Mouse (Mus musculus) erythroblast, adult 5-6 weeks (primary cell): Measurements from ENCODE around the gene Itga8. TPM values are rescaled to one million over a fixed set of nuclear protein-coding genes. Genes with fewer than 3 reads are reported as not detected.

Experiments
- ATAC-seq: replicated peaks from 2 replicates; pipeline ENCODE4 v1.8.0; 2016; ENCODE audit warnings: moderate number of reproducible peaks, mild to moderate bottlenecking, moderate TSS enrichment, inconsistent platforms; ENCODE audit not compliant: poor library complexity, low FRiP score, severe bottlenecking
- total RNA-seq, 2 experiments: library from RNA; stranded (forward) in 1 of 2; stranded (reverse) in 1 of 2; fragments of 150-400 nt in 1 of 2; fragments of 200-764, 138-1000 nt in 1 of 2; gene quantifications; 2 replicates each; pipeline versions ENCODE4 v1.2.3 to v1.2.4; 2015 to 2017; ENCODE audit warnings: low replicate concordance in 2 of 2

The Itga8 gene
- total RNA-seq, 2 experiments from 2014 or later, result 1.4 TPM; not detected in 1

GRCm38 (mm10) chr2:12109306-12109705 lies 192.4 kb downstream of the Itga8 start:
- ATAC-seq, result no peak

GRCm38 (mm10) chr2:12108306-12108705 lies 193.4 kb downstream of the Itga8 start:
- ATAC-seq, result no peak

GRCm38 (mm10) chr2:12107265-12107664 lies 194.5 kb downstream of the Itga8 start:
- ATAC-seq, result no peak

GRCm38 (mm10) chr2:12103183-12103582 lies 198.5 kb downstream of the Itga8 start:
- ATAC-seq, result no peak

- ATAC-seq, result no peak
These were observed 209.3 kb downstream of the Itga8 start for GRCm38 (mm10) chr2:12092203-12092984.

GRCm38 (mm10) chr2:12090993-12091392 lies 210.7 kb downstream of the Itga8 start:
- no peak for ATAC-seq

GRCm38 (mm10) chr2:12085492-12085891 lies 216.2 kb downstream of the Itga8 start:
- ATAC-seq, result no peak

GRCm38 (mm10) chr2:12084341-12084740 lies 217.4 kb downstream of the Itga8 start:
- ATAC-seq, result no peak

GRCm38 (mm10) chr2:12077266-12077891 lies 224.3 kb downstream of the Itga8 start:
- no peak for ATAC-seq

- ATAC-seq, result no peak
These were observed 235.9 kb downstream of the Itga8 start for GRCm38 (mm10) chr2:12065669-12066399.

- ATAC-seq, result no peak
These were observed 241.5 kb downstream of the Itga8 start for GRCm38 (mm10) chr2:12060034-12060723.

Other genes starting within 250 kb of the Itga8 start
- gene Mindy3, start 117.5 kb upstream of the Itga8 start, total RNA-seq (2015; ENCODE audit: low replicate concordance), result 7.3 and 20.2 TPM in 2 replicates
- gene Mindy3, start 117.5 kb upstream of the Itga8 start, total RNA-seq (2017; ENCODE audit: low replicate concordance), result 13.5 and 13.9 TPM in 2 replicates